Mouse (Mus musculus) hindbrain, embryonic 16.5 days (tissue): ENCODE measurements around the gene Myh9. TPM values are rescaled to one million over a fixed set of nuclear protein-coding genes. Genes with fewer than 3 reads are reported as not detected.
A peak's percentile ranks its signal among the peaks of the same experiment; 100 is the strongest.

ENCODE experiments used
- ATAC-seq: fragments of 200-750 bp; cut with Nextera tagmentation; 2 replicates; pipeline ENCODE4 v1.8.0; 2017; ENCODE audit warnings: moderate TSS enrichment, moderate library complexity
- H3K27ac ChIP-seq: fragments of 300-500 bp; sonication (generic); 2 replicates; pipeline ENCODE4 v1.5.1; 2014; ENCODE audit warnings: low read depth, mild to moderate bottlenecking, control low read depth, low read length, moderate library complexity
- H3K27me3 ChIP-seq: fragments of 300-500 bp; sonication (generic); replicated peaks from 2 replicates; pipeline ENCODE4 v1.6.1; 2014; ENCODE audit warnings: low read length; ENCODE audit not compliant: control insufficient read depth, insufficient read depth
- H3K36me3 ChIP-seq: fragments of 300-500 bp; sonication (generic); 2 replicates; pipeline ENCODE4 v1.6.1; 2014; ENCODE audit warnings: mild to moderate bottlenecking, low read length, moderate library complexity, mixed read lengths; ENCODE audit not compliant: control insufficient read depth, insufficient read depth
- H3K4me1 ChIP-seq: fragments of 300-500 bp; sonication (generic); 2 replicates; pipeline ENCODE4 v1.6.1; 2014; ENCODE audit warnings: low read depth, low read length; ENCODE audit not compliant: control insufficient read depth, insufficient read depth
- H3K4me2 ChIP-seq: fragments of 300-500 bp; sonication (generic); 2 replicates; pipeline ENCODE4 v1.6.1; 2014; ENCODE audit warnings: mild to moderate bottlenecking, low read length, control low read depth, moderate library complexity
- H3K4me3 ChIP-seq: fragments of 300-500 bp; sonication (generic); 2 replicates; pipeline ENCODE4 v1.5.1; 2014; ENCODE audit warnings: mild to moderate bottlenecking, low read length, control low read depth, moderate library complexity
- H3K9ac ChIP-seq: fragments of 300-500 bp; sonication (generic); 2 replicates; pipeline ENCODE4 v1.6.1; 2014; ENCODE audit warnings: low read depth, mild to moderate bottlenecking, control low read depth, low read length, moderate library complexity
- H3K9me3 ChIP-seq: fragments of 300-500 bp; sonication (generic); 2 replicates; pipeline ENCODE4 v1.6.1; 2014; ENCODE audit warnings: mild to moderate bottlenecking, low read length, moderate library complexity; ENCODE audit not compliant: control insufficient read depth
- WGBS: fragments of 180-500 bp; shearing (Covaris S2); extraction: QIAGEN DNeasy Blood & Tissue Kit; methylation state at CpG from one replicate; pipeline ENCODE4 v1.1.7; 2014; 5-methylcytosine and 5-hydroxymethylcytosine counted together
- polyA plus RNA-seq: library from polyadenylated mRNA; unstranded; fragments of >200 nt; fragmentation: Nextera tagmentation; extraction: Ambion mirVana; gene quantifications from 2 replicates; pipeline ENCODE4 v1.2.1, GENCODE M21; 2015

Gene Myh9
- polyA plus RNA-seq, 1 experiment from 2014 or later: 8.4 TPM

DNA sequence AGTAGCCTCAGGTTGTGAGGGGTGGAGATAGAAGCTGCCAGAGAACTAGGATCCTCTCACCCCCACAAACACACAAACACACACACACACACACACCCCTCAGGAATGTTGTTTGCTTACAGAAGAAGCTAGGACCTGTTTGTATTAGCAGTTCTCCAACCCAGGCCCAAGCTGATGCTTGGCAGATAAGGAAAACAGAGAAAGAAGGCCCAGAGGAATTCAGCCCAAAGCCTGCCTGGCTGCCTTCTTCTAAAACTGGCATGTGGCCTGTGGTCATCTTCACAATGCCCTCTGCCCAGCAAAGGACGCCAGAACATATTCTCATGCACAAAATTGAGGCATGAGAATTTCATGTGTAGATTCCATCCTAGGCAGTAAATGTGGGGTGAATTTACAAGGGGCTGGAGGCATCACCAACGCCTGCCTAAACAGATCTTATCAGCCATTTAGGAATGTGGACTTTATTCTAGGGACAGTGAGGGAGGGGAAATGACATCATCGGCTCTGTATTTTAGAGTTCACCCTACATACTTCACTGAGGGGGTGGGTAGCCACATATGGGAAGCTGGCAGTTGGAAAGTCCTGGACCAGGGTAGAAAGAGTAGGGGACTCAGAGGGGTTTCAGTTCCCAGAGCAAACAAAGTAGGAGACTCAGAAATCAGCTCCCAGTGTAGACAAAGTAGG, 21.4 kb downstream of the Myh9 start:
- 76% methylated on average over 3 of the region's 3 CpGs for WGBS
- H3K36me3 ChIP-seq: no peaks in the 10 kb centered on the region
- H3K4me1 ChIP-seq: peaks cover 29% of the 10 kb centered on the region
- peak overlapping the region; percentile 20; the same call in 1 of the 2 replicates for H3K27ac ChIP-seq
- H3K4me2 ChIP-seq: no peak overlapping the region
- H3K9ac ChIP-seq: no peak overlapping the region
- no peaks in the 10 kb centered on the region for H3K27me3 ChIP-seq
- H3K4me3 ChIP-seq: no peak overlapping the region
- H3K9me3 ChIP-seq: no peaks in the 10 kb centered on the region
- no peak for ATAC-seq

DNA sequence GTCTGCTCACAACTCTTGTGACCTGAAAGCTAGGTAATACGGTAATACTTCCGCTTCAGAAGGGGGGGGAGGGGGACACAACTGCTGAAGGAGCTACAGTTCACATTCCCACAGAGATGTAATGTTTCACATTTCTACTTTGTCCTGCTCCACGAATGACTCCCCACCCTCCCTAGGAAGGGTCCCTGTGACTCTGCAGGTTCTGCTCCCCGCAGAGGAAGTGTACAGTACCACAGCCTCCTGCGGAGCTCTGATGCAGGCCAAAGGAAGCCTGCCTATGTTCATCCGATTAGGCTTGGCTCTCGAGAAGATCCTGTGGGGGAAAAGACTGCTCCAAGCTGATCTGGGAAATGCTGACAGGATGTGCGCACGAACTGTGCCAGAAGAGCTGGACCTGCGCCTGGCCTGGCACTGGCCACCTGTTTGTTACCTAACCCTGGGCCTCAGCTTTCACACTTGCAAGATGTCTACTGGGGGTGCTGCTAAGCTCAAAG, 22.0 kb downstream of the Myh9 start:
- no peak overlapping the region for H3K4me2 ChIP-seq
- H3K36me3 ChIP-seq: no peaks in the 10 kb centered on the region
- ATAC-seq: no peak
- no peak overlapping the region for H3K9ac ChIP-seq
- H3K9me3 ChIP-seq: no peaks in the 10 kb centered on the region
- no peak overlapping the region for H3K4me3 ChIP-seq
- no peaks in the 10 kb centered on the region for H3K27me3 ChIP-seq
- 75% methylated on average over 10 of the region's 10 CpGs for WGBS
- peak overlapping the region; percentile 20; the same call in 1 of the 2 replicates for H3K27ac ChIP-seq
- peaks cover 30% of the 10 kb centered on the region for H3K4me1 ChIP-seq

DNA sequence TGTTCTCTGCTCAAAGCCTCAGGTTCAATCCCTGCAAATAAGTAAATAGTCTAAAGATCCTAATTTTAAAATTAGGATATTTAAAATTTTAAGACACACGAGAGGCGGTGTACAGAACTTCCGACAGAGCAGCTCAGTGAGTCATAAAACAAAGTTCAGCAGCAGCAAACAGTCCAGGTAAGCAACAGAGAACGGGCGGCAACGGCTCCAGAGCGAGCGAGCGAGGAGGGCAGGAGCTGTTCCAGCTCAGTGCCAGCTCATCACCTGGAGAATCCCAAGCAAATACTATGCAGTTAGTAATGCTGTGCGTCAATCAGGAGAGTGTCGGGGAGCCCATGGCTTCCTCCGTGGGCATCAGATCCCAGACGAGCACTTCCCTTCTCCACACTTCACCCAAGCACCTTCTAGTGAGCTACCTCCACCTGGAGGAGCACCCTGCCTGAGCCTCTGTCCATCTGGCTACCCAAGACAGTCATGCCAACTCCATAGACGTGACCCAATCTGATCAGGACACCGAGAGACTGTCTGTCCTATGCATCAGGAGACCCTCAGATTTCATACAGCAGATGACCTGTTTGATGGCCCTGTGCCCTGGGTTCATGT, 23.3 kb downstream of the Myh9 start:
- peaks cover 32% of the 10 kb centered on the region for H3K4me1 ChIP-seq
- H3K27me3 ChIP-seq: no peaks in the 10 kb centered on the region

DNA sequence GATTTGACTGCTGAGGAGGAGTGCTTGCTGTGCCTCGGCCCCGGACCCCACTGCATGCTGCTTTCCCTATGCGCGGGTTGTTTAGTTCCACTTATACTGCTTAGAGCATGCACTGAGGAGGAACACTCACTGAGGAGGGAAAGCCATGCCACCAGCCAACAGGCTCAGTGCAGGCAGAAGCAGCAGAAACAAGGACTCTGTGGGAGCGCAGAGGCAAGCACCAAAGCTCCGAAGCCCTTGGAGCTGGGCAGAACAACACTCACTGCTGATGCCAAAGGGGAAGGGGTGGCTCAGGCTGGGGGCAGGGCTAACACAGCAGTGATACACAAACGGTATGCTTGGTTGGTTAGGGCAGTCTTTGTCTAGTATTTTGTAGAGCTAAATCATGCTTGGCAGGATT, 24.6 kb downstream of the Myh9 start:
- Histone ChIP-seq H3K9me3 (no peaks in the 10 kb centered on the region), H3K27me3 (no peaks in the 10 kb centered on the region), H3K4me1 (peaks cover 34% of the 10 kb centered on the region), H3K9ac (no peak overlapping the region), H3K4me2 (no peak overlapping the region), H3K36me3 (peaks cover 3% of the 10 kb centered on the region), H3K4me3 (no peak overlapping the region), H3K27ac (peak overlapping the region; percentile 4; the same call in 1 of the 2 replicates)
- 55% methylated on average over 7 of the region's 7 CpGs for WGBS
- peak; percentile 53; the same call in 1 of the 2 replicates for ATAC-seq

More for the DNA sequence above, 23.3 kb downstream of the Myh9 start:
- 89% methylated on average over 15 of the region's 15 CpGs for WGBS
- Histone ChIP-seq H3K9me3 (no peaks in the 10 kb centered on the region), H3K9ac (no peak overlapping the region), H3K27ac (no peak overlapping the region), H3K36me3 (no peaks in the 10 kb centered on the region), H3K4me3 (no peak overlapping the region), H3K4me2 (no peak overlapping the region)
- no peak for ATAC-seq

DNA sequence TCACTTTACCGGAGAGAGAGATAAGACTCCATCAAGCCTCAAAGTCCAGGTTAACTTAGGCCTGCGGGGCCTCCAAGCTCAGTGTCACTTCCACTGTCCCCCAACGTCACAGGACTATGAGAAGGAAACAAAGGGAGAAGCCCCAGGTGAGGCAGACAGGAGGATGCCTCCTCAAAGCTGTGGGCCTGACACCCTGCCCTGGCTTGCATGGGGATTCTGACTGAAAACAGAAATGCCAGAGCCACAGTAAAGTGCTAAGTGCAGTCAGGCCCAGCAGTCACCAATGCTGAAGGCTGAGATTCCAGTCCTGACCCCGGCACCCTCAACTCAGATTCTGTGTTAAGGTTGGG, 25.4 kb downstream of the Myh9 start:
- Histone ChIP-seq H3K4me3 (no peak overlapping the region), H3K9me3 (no peaks in the 10 kb centered on the region), H3K27ac (no peak overlapping the region; the same call in 1 of the 2 replicates), H3K4me1 (peaks cover 28% of the 10 kb centered on the region), H3K9ac (0 out of 2 replicates have a peak overlapping the region, but pooled peaks have one; percentile 3), H3K36me3 (peaks cover 9% of the 10 kb centered on the region), H3K27me3 (no peaks in the 10 kb centered on the region), H3K4me2 (no peak overlapping the region)
- WGBS: 84% methylated on average over 4 of the region's 4 CpGs
- ATAC-seq: no peak

DNA sequence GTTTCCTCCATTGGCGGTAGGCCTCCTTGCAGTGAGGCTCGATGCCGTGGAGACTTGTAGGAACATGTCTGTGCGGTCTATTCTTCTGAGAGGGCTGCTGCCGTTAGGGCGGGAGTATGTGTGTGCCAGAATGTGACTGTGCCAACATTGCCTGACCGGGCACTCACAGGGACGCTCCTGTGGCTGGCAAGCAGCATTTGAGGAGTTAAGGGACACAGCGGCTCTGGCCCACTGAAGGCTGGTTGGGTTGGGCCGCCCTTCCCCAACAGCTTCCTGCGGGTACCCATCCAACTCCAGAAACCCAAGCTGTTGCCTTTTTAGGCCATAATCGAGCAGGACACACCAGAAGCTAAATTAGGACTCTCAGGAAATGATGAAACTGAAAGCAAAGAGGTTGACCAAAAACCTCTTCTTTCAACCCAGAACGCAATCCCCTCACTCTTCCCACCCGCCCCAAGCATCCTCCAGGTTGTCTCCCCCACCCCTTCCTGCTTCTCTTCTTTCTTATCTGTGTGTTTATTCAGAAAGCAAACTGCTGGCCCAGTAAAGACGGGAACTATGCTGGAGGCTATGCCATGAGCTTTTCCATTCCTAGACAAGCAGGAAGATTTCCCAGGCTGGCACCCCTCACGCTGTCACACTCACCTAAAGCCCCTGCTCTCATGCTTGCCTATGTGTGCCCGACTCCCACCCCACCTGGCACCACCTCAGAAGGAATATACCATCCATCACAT, 25.9 kb downstream of the Myh9 start:
- Histone ChIP-seq H3K4me1 (peaks cover 30% of the 10 kb centered on the region), H3K27ac (peak overlapping the region; percentile 61)

DNA sequence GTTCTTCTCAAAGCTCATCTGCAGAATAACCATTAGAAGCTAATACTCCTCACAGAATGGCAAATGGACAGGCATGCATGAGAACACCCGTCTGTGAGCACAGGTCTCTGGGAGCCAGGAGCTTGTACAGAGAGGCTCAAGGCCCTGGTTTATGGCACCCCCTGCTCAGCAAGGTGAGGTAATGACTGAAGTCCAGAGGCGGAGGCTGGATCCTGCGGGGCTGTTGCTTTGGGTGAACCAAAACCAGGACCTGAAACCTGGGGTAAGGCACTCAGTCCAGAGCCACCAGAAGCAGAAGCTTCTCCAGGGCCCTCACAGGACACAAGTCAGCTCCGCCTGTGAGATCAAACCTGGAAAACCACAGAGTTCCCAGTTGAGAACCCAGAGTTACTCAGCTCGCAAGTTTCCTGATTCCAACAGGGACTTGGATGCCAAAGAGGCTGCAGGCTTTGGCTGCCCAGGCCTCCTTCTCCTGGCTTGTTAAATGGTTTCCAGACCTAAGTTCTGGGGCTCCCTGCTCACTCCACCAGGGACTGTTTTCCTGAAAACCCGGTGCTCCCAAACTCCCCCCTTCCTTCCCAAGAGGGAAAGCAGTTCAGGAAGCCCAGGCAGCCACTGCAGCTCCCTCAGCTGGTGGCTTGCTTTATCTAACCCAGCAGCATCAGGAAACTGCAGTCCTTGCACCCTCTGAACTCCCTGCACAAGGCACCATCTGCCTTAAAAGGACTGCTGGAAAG, 28.2 kb downstream of the Myh9 start:
- no peak for ATAC-seq
- no peaks in the 10 kb centered on the region for H3K27me3 ChIP-seq
- WGBS: 77% methylated on average over 6 of the region's 6 CpGs
- H3K4me1 ChIP-seq: peaks cover 34% of the 10 kb centered on the region
- no peaks in the 10 kb centered on the region for H3K9me3 ChIP-seq
- H3K4me3 ChIP-seq: no peak overlapping the region
- H3K27ac ChIP-seq: no peak overlapping the region
- no peak overlapping the region for H3K4me2 ChIP-seq
- H3K9ac ChIP-seq: no peak overlapping the region
- peaks cover 10% of the 10 kb centered on the region for H3K36me3 ChIP-seq

More for the DNA sequence above, 25.9 kb downstream of the Myh9 start:
- H3K9me3 ChIP-seq: no peaks in the 10 kb centered on the region
- peak overlapping the region; percentile 3; the same call in 1 of the 2 replicates for H3K9ac ChIP-seq
- H3K36me3 ChIP-seq: peaks cover 10% of the 10 kb centered on the region
- H3K4me3 ChIP-seq: no peak overlapping the region
- no peaks in the 10 kb centered on the region for H3K27me3 ChIP-seq
- H3K4me2 ChIP-seq: no peak overlapping the region; the same call in 1 of the 2 replicates
- 0 out of 2 replicates have a peak, but pooled peaks have one; percentile 62 for ATAC-seq
- WGBS: 63% methylated on average over 17 of the region's 17 CpGs

DNA sequence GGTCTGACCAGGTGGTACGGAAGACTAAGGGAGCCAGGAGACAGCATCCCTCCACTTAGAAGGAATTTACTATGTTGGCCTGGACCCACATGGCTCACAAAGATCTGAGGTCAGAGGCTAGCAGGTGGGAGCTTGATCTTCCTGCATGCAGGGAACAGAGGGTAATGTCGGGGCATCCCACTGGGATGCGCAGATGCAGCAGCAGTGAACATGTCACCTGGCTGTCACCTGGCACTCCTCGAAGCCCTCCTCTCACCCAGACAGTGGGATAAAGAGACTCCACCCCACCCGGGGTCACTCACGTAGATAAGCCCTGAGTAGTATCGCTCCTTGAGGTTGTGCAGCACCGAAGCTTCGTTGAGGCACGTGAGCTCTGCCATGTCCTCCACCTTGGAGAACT, 29.4 kb downstream of the Myh9 start:
- Histone ChIP-seq H3K4me3 (no peak overlapping the region), H3K9me3 (no peaks in the 10 kb centered on the region), H3K36me3 (peaks cover 10% of the 10 kb centered on the region), H3K4me1 (peaks cover 33% of the 10 kb centered on the region), H3K4me2 (no peak overlapping the region), H3K9ac (no peak overlapping the region), H3K27me3 (no peaks in the 10 kb centered on the region), H3K27ac (no peak overlapping the region)
- 91% methylated on average over 10 of the region's 10 CpGs for WGBS
- ATAC-seq: no peak
